Mouse (Mus musculus): ENCODE data around the gene Ocln. TPM values are rescaled to one million over a fixed set of nuclear protein-coding genes. Genes with fewer than 3 reads are reported as not detected.
"Not testable (repeated sequence)": the region's sequence is repeated elsewhere in the genome, so short reads cannot be mapped to it uniquely, and the experiment has no call there.

The Ocln gene
- polyA plus RNA-seq, 1 experiment, result 0.42 TPM

GRCm38 (mm10) chr13:100495337-100495736 is 57.2 kb downstream of the Ocln start:
- no peaks in the 10 kb centered on the region for H3K27me3 ChIP-seq (ENCODE audit: control insufficient read depth, insufficient read depth, insufficient read length)
- H3ac ChIP-seq (ENCODE audit: control insufficient read depth, insufficient read length, low read depth), result no peak overlapping the region
- H3K79me3 ChIP-seq (ENCODE audit: low read depth), result peaks cover 16% of the 10 kb centered on the region
- H3K4me3 ChIP-seq (ENCODE audit: insufficient read depth, poor library complexity, severe bottlenecking), result no peak overlapping the region
- peaks cover 20% of the 10 kb centered on the region for H3K79me2 ChIP-seq (ENCODE audit: control insufficient read depth, insufficient read depth)
- no peak for TF ChIP-seq MYOG (IDR thresholded peaks at IDR 0.05; ENCODE audit: control insufficient read depth, extremely low read depth, insufficient read length)
- no peak for TF ChIP-seq MYOD1 (IDR thresholded peaks at IDR 0.05; ENCODE audit: control insufficient read depth, insufficient read length, low read depth)
- H3K36me3 ChIP-seq (ENCODE audit: control insufficient read depth, insufficient read depth), result no peaks in the 10 kb centered on the region

- H3ac ChIP-seq (ENCODE audit: control insufficient read depth, insufficient read length, low read depth); H3K36me3 ChIP-seq (ENCODE audit: control insufficient read depth, insufficient read depth); H3K27me3 ChIP-seq (ENCODE audit: control insufficient read depth, insufficient read depth, insufficient read length); H3K4me3 ChIP-seq (ENCODE audit: insufficient read depth, poor library complexity, severe bottlenecking): not testable (repeated sequence)
- peaks cover 21% of the 10 kb centered on the region for H3K79me2 ChIP-seq (ENCODE audit: control insufficient read depth, insufficient read depth)
- H3K79me3 ChIP-seq (ENCODE audit: low read depth), result peaks cover 16% of the 10 kb centered on the region
These were observed 58.1 kb downstream of the Ocln start for GRCm38 (mm10) chr13:100494370-100494769.

GRCm38 (mm10) chr13:100493313-100493712 is 59.2 kb downstream of the Ocln start:
- TF ChIP-seq CEBPB (IDR thresholded peaks at IDR 0.05; ENCODE audit: low read depth) (peak; percentile 29), MAX (IDR thresholded peaks at IDR 0.05) (no peak)
- H3K4me3 ChIP-seq (ENCODE audit: insufficient read depth, poor library complexity, severe bottlenecking), result no peak overlapping the region
- H3ac ChIP-seq (ENCODE audit: control insufficient read depth, insufficient read length, low read depth), result no peak overlapping the region
- no peaks in the 10 kb centered on the region for H3K27me3 ChIP-seq (ENCODE audit: control insufficient read depth, insufficient read depth, insufficient read length)
- peaks cover 21% of the 10 kb centered on the region for H3K79me2 ChIP-seq (ENCODE audit: control insufficient read depth, insufficient read depth)
- H3K36me3 ChIP-seq (ENCODE audit: control insufficient read depth, insufficient read depth), result peaks cover 16% of the 10 kb centered on the region
- H3K79me3 ChIP-seq (ENCODE audit: low read depth), result peaks cover 16% of the 10 kb centered on the region

GRCm38 (mm10) chr13:100492061-100492787 is 60.3 kb downstream of the Ocln start, which contains the start of gene Gtf2h2:
Gene Gtf2h2, minus strand, starts transcription at chr13:100492579.
- H3ac ChIP-seq (ENCODE audit: control insufficient read depth, insufficient read length, low read depth), result peak within 1 kb of the TSS; percentile 100
- peaks cover 27% of the 10 kb centered on the region for H3K36me3 ChIP-seq (ENCODE audit: control insufficient read depth, insufficient read depth)
- TF ChIP-seq MYOG (IDR thresholded peaks at IDR 0.05; ENCODE audit: control insufficient read depth, extremely low read depth, insufficient read length) (no peak), CEBPB (IDR thresholded peaks at IDR 0.05; ENCODE audit: low read depth) (no peak), CTCF (IDR thresholded peaks at IDR 0.05; ENCODE audit: control insufficient read depth, insufficient read depth, insufficient read length) (peak; percentile 83), MAX (IDR thresholded peaks at IDR 0.05) (peak; percentile 12)

GRCm38 (mm10) chr13:100491623-100492022 is 60.9 kb downstream of the Ocln start:
- Histone ChIP-seq H3K4me3 (ENCODE audit: insufficient read depth, poor library complexity, severe bottlenecking) (peak overlapping the region; percentile 85), H3K36me3 (ENCODE audit: control insufficient read depth, insufficient read depth) (peaks cover 33% of the 10 kb centered on the region), H3ac (ENCODE audit: control insufficient read depth, insufficient read length, low read depth) (peak overlapping the region; percentile 100), H3K79me3 (ENCODE audit: low read depth) (peaks cover 18% of the 10 kb centered on the region), H3K79me2 (ENCODE audit: control insufficient read depth, insufficient read depth) (peaks cover 21% of the 10 kb centered on the region), H3K27me3 (ENCODE audit: control insufficient read depth, insufficient read depth, insufficient read length) (no peaks in the 10 kb centered on the region)
- TF ChIP-seq MYOD1 (IDR thresholded peaks at IDR 0.05; ENCODE audit: control insufficient read depth, insufficient read length, low read depth), result no peak
- no peak for TF ChIP-seq FOSL1 (IDR thresholded peaks at IDR 0.05; ENCODE audit: insufficient read depth, low read length, poor library complexity, severe bottlenecking)
- no peak for TF ChIP-seq MAX (IDR thresholded peaks at IDR 0.05)
- no peak for TF ChIP-seq CEBPB (IDR thresholded peaks at IDR 0.05; ENCODE audit: low read depth)
- no peak for TF ChIP-seq MYOG (IDR thresholded peaks at IDR 0.05; ENCODE audit: control insufficient read depth, extremely low read depth, insufficient read length)
- TF ChIP-seq USF1 (IDR thresholded peaks at IDR 0.05; ENCODE audit: low read depth), result no peak
- no peak for TF ChIP-seq CTCF (IDR thresholded peaks at IDR 0.05; ENCODE audit: control insufficient read depth, insufficient read depth, insufficient read length)

More at GRCm38 (mm10) chr13:100492061-100492787, 60.3 kb downstream of the Ocln start, which contains the start of gene Gtf2h2:
- Histone ChIP-seq H3K27me3 (ENCODE audit: control insufficient read depth, insufficient read depth, insufficient read length) (no peaks in the 10 kb centered on the region), H3K4me3 (ENCODE audit: insufficient read depth, poor library complexity, severe bottlenecking) (peak within 1 kb of the TSS; percentile 85), H3K79me2 (ENCODE audit: control insufficient read depth, insufficient read depth) (peaks cover 21% of the 10 kb centered on the region), H3K79me3 (ENCODE audit: low read depth) (peaks cover 18% of the 10 kb centered on the region)

GRCm38 (mm10) chr13:100490424-100490823 is 62.1 kb downstream of the Ocln start:
- Histone ChIP-seq H3K79me3 (ENCODE audit: low read depth) (peaks cover 18% of the 10 kb centered on the region), H3K27me3 (ENCODE audit: control insufficient read depth, insufficient read depth, insufficient read length) (no peaks in the 10 kb centered on the region), H3K36me3 (ENCODE audit: control insufficient read depth, insufficient read depth) (peaks cover 45% of the 10 kb centered on the region), H3K4me3 (ENCODE audit: insufficient read depth, poor library complexity, severe bottlenecking) (no peak overlapping the region), H3K79me2 (ENCODE audit: control insufficient read depth, insufficient read depth) (peaks cover 21% of the 10 kb centered on the region), H3ac (ENCODE audit: control insufficient read depth, insufficient read length, low read depth) (no peak overlapping the region)
- TF ChIP-seq MYOG (IDR thresholded peaks at IDR 0.05; ENCODE audit: control insufficient read depth, extremely low read depth, insufficient read length) (no peak), USF1 (IDR thresholded peaks at IDR 0.05; ENCODE audit: low read depth) (no peak), CTCF (IDR thresholded peaks at IDR 0.05; ENCODE audit: control insufficient read depth, insufficient read depth, insufficient read length) (no peak), CEBPB (IDR thresholded peaks at IDR 0.05; ENCODE audit: low read depth) (no peak), FOSL1 (IDR thresholded peaks at IDR 0.05; ENCODE audit: insufficient read depth, low read length, poor library complexity, severe bottlenecking) (no peak), MYOD1 (IDR thresholded peaks at IDR 0.05; ENCODE audit: control insufficient read depth, insufficient read length, low read depth) (no peak), MAX (IDR thresholded peaks at IDR 0.05) (no peak)

Measured in C2C12 (cell line).